Mouse (Mus musculus) erythroblast, embryonic 14.5 days (primary cell): Measurements from ENCODE around the gene Hao1.

Source experiments
- GATA1 ChIP-seq: IDR thresholded peaks from 2 replicates; pipeline ENCODE4 v1.6.1; 2012; ENCODE audit warnings: low read length, inconsistent platforms, mixed read lengths
- TAL1 ChIP-seq: IDR thresholded peaks from 3 replicates; pipeline ENCODE4 v1.6.1; 2012; ENCODE audit warnings: low read length, inconsistent platforms, mixed read lengths

GRCm38 (mm10) chr2:134518042-134518441 is 36.1 kb downstream of the Hao1 start:
- TF ChIP-seq GATA1 (no peak), TAL1 (no peak)
